Mouse (Mus musculus) gastrocnemius, postnatal 14 days (tissue): Measurements from ENCODE around the gene Tmem60. TPM values are rescaled to one million over a fixed set of nuclear protein-coding genes. Genes with fewer than 3 reads are reported as not detected.

ENCODE experiments used
- DNase-seq: peaks from one replicate; pipeline ENCODE4 v3.0.0; 2021; ENCODE audit warnings: mixed read lengths
- intact Hi-C: fragments of 180-260 bp; cut with DNase I; formaldehyde crosslinking; loops from one replicate; pipeline ENCODE4 v1.15.1; 2025; ENCODE audit warnings: low total_unique reads
- total RNA-seq, 2 experiments: library from RNA; stranded (reverse); gene quantifications; 2 replicates each; pipeline ENCODE4 v1.2.3; 2021

The Tmem60 gene
- total RNA-seq, 2 experiments from 2014 or later: 14.4 to 16.6 TPM

DNA sequence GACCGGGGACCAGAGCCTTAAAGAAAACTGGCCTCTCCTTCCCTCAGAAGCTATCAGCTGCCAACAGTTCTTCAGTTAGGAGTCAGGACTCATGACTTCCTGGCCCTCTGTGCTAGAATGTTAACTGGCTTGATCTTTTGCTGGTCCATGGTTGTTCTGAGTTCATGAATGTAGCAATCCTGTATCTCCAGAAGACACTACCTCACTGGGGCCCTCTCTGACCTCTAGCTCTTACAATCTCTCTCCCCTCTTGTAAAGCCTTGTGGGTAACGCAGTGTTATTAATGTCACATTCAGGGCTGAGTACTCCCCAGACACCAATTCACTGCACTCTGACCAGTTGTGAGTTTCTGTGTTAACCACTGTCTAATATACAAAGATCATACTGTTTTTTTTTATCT lies 22.7 kb downstream of the Tmem60 start:
- DNase-seq: no peak
- intact Hi-C loops: no loop called here

DNA sequence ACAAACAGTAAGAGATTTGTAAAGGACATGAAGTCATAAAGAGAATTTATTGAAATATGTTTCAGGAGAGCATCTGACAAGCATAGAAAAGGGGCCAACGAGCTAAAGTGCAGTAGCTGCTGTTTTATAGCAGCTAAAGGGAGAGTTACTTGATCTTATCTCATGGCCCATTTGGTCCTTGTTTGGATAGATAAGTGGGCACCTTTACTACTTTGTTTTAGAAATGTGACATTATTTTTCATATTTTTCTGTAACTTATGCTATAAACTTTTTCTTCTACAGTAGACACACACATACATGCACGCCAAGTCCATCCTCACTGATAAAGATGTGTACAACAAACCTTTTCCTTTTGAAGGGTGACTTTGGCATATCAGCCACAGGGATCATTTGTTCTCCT lies 23.4 kb downstream of the Tmem60 start:
- DNase-seq: no peak
- intact Hi-C loops: no loop called here

GRCm38 (mm10) chr5:20906191-20906590 lies 24.2 kb downstream of the Tmem60 start:
- intact Hi-C loops: no loop called here
- DNase-seq: no peak

- no peak for DNase-seq
- intact Hi-C loops: loop anchor here (10.0 kb wide), 1 partner anchor 53 kb away; no protein-coding TSS in a partner anchor
Measured at GRCm38 (mm10) chr5:20911741-20912140, 29.8 kb downstream of the Tmem60 start.

GRCm38 (mm10) chr5:20913372-20914275 lies 31.6 kb downstream of the Tmem60 start:
- intact Hi-C loops: loop anchor here (10.0 kb wide), 1 partner anchor 51 kb away; no protein-coding TSS in a partner anchor
- peak; percentile 40 for DNase-seq

DNA sequence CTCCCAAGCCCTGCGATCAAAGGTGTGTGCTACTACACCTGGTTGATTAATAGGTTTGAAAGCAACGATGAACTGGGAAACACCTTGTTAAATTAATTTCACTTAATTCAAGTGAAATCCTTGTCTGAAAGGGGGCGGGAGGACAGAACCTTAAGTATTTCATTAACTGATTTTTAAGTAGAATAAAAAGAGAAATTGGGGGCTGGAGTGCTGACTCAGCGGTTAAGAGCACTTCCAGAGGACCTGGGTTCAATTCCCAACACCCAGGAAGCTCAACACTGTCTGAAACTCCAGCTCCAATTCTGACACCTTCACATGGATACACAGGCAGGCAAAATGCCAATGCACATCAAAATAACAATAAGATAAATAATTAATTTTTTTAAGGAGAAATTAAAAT lies 37.0 kb downstream of the Tmem60 start:
- DNase-seq: no peak
- intact Hi-C loops: loop anchor here (10.0 kb wide), 1 partner anchor 46 kb away; no protein-coding TSS in a partner anchor

GRCm38 (mm10) chr5:20919566-20919965 lies 37.6 kb downstream of the Tmem60 start:
- intact Hi-C loops: loop anchor here (10.0 kb wide), 1 partner anchor 45 kb away; no protein-coding TSS in a partner anchor
- DNase-seq: no peak

- intact Hi-C loops: no loop called here
- no peak for DNase-seq
Measured at GRCm38 (mm10) chr5:20924608-20925007, 42.6 kb downstream of the Tmem60 start.

DNA sequence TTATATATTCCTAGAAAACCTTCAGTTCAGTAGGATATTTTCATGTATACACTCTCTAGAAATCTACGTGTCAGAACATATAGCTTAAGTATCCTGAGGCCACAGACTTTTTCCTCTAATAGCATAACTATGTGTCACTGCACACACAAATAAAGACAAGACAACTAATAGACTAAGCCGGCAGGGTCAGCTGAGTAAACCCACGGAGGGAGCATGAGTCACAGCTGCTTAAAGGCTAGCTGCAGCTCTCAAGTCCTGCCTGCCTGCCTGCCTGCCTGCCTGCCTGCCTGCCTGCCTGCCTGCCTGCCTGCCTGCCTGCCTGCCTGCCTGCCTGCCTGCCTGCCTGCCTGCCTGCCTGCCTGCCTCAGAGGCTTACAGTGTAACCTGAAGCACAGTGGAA lies 43.5 kb downstream of the Tmem60 start:
- intact Hi-C loops: no loop called here
- no peak for DNase-seq

GRCm38 (mm10) chr5:20929669-20930151 lies 47.7 kb downstream of the Tmem60 start:
- intact Hi-C loops: no loop called here
- DNase-seq: no peak

DNA sequence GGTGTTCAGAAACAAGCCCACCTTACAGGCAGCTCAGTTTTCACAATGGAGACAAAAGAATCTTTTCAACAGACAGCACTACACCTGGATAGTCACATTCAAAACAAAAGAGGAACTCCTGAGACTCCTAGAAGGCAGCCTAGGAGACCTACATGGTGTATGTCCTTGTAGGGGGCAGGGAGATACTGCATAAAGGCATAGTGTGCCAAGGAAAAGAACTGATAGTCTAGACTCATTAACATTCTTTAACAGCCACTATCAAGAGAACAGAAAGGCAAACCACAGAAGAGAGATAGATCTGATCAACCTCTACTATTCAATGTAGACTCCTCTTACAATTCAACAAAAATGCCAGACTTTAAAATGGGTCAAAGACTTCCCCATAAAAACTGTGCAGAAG lies 48.4 kb downstream of the Tmem60 start:
- DNase-seq: no peak
- intact Hi-C loops: no loop called here

DNA sequence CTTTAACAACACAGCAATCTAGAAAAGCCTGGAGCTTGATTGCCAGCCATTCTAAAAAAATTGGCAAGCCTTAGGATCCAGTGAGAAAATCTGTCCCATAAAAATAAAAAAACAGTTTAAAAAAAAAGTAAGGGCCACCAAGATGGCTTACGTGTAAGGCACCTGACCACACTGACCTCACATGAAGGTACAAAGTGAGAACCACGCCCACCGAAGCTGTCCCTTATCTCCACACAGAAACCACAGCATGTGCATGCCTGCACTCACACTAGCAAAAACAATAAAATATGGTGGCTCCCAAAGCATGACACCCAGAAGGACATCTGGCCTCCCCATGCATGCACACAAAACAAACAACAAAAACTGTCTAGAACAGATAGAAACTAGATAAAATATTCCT lies 49.3 kb downstream of the Tmem60 start:
- intact Hi-C loops: no loop called here

GRCm38 (mm10) chr5:20932585-20932984 lies 50.6 kb downstream of the Tmem60 start:
- intact Hi-C loops: no loop called here
- no peak for DNase-seq

More for the DNA sequence above, 49.3 kb downstream of the Tmem60 start:
- no peak for DNase-seq

DNA sequence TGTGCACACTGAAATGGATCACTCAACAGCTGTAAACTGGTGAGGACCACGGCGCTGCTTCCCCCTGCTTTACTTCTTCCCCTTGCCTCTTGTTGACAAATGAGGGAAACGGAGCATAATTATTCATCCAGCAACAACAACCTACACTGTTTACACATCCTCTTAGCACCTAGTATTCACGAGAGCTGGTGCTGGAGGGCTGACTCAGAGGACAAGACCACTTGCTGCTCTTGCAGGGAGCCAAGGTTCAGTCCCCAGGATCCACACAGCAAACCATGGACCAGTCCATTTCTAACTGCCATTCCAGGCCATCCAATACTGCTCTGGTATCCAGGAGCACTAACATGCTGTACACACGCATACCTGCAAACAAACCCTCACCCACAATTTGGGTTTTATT lies 53.9 kb downstream of the Tmem60 start:
- no peak for DNase-seq
- intact Hi-C loops: no loop called here

Other genes starting within 250 kb of the Tmem60 start
- 100 to 1,000 TPM; 106 to 113 TPM for gene Phtf2, start 67 bp upstream of the Tmem60 start, total RNA-seq
- gene Rsbn1l, start 74.2 kb downstream of the Tmem60 start, total RNA-seq: 1 to 10 TPM; 6.8 to 7.2 TPM
- gene Ptpn12, start 173.7 kb downstream of the Tmem60 start, total RNA-seq: 10 to 100 TPM; 19.6 to 21.2 TPM